Mouse (Mus musculus) activated CD4-positive, CD25-positive, alpha-beta regulatory T cell, adult 9 weeks (primary cell): ENCODE measurements around the gene Noc3l. TPM values are rescaled to one million over a fixed set of nuclear protein-coding genes. Genes with fewer than 3 reads are reported as not detected.

Source experiments
- polyA plus RNA-seq: library from polyadenylated mRNA; unstranded; fragments of 100-300 nt; shearing (Covaris generic); gene quantifications from one replicate; pipeline ENCODE4 v1.2.1, GENCODE M21; 2017

The Noc3l gene
- polyA plus RNA-seq, result 15.7 TPM

DNA sequence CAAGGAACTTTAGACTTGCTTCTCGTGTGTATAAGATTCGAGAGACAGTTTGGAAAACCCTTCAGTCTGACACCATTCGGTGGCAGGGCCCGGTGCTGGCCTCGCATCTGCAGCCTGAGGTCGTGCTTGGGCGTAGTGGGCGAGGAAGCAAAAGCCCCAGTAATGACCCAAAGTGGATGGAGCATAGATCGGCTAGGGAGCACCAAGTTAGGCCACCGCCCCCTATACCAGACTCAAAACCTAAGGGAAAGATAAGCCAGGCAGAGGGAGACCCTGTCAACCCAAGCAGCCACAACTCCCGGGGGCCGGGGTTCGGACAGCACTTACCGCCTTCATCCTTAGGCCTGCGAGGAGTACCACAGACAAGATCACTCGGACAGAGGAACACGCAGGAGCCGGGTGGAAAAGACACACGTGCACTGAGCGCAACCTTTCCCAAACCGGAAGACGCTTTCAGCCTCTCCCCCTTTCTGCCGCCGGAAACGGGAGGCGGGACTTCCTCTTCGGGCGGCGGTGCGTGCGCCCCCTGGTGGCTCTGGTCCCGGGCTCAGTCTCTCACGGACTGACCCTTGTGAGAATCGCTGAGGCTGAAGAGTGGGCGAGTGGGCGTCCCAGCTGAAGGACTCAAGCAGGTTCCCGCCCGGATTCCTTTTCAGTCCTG, at the start of gene Noc3l:
Gene Noc3l, minus strand, starts transcription at position 472 of the 661 bp plus-strand sequence.

DNA sequence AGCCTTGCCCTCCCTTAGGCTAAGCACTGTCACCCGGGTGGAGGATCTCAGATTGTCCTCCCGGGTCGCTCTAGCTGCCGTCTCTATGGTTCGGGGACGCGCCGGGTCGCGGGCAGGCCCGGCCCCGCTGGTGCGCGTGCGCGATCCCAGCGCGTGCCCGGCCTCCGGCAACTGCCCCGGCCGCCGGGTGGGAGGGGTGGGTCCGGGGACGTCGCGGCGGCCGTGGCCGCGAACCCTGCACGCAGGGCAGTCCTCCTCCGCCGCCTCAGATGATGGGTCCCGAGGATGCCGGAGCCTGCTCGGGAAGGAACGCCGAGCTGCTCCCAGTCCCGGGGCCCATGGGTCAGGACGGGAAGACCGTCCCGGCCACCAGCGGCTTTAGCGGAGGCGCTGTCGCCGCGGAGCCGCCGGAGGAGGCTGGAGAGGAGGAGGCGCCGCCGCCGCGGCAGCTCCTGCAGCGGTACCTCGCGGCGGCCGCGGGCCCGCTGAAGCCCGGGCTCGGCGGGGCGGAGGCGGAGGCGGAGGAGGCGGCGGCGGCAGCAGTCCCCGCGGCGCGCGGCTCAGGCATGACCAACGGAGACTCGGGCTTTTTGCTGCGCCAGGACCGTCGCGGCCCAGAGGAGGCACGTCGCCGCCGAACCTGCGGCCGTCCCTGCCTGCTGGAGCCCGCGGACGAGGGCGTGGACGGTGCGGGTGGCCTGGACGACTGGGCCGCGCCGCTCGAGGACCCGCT, 17.6 kb upstream of the Noc3l start, which contains the start of gene Tbc1d12:
Gene Tbc1d12, plus strand, starts transcription at position 142 of the 733 bp plus-strand sequence.

Other genes with a start within 250 kb of the Noc3l start
- gene Tbc1d12, start 17.3 kb upstream of the Noc3l start, polyA plus RNA-seq, result 0.38 TPM
- gene Hells, start 111.7 kb upstream of the Noc3l start, polyA plus RNA-seq, result 22.9 TPM
- gene Cyp2c55, start 187.8 kb upstream of the Noc3l start, polyA plus RNA-seq, result not detected
- gene Cyp2c65, start 241.8 kb upstream of the Noc3l start, polyA plus RNA-seq, result not detected